Comparison of ENCODE assay signal across 21 mouse cellular contexts in the genomic region with DNA sequence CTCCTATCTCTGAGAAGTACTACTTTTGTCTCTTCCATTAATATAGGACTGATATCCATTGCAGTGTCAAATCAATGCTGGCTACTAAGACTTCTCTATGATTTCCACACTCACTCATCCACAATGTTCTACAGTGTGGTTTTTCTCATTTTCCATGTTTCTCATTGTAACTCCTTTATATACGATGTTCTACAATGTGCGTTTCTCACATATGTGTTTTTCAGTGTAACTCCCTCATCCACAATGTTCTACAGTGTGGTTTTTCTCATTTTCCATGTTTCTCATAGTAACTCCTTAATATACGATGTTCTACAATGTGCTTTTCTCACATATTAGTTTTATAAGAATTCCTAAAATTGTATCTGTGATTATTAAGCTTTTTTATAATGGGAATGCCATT. TPM values are rescaled to one million over a fixed set of nuclear protein-coding genes. Genes with fewer than 3 reads are reported as not detected.
"Had no signal": no experiment of that assay in that cellular context is flagged by ENCODE, and none has a peak within 500 bp of the region (broad histone marks: within the 10 kb centered on the region; RNA-seq: fewer than 3 reads in every experiment).

No protein-coding gene starts in this region.

- DNase-seq: kidney, adult 9 months; kidney, postnatal 36 days; liver; liver, embryonic 13.5 days; liver, postnatal 0 days; lung, postnatal 14 days; right cerebral cortex, postnatal 14 days had no signal

- H3K27ac ChIP-seq: kidney, postnatal 0 days; limb, embryonic 12.5 days; liver, embryonic 13.5 days; lung, embryonic 15.5 days; macrophage; neural tube, embryonic 15.5 days had no signal

- ATAC-seq: liver, postnatal 0 days; midbrain, embryonic 16.5 days had no signal

- H3K4me1 ChIP-seq: limb, embryonic 12.5 days; liver, embryonic 13.5 days; lung, embryonic 15.5 days; neural tube, embryonic 15.5 days had no signal

- H3K9me3 ChIP-seq: limb, embryonic 12.5 days; liver, embryonic 13.5 days; lung, embryonic 15.5 days had no signal

- H3K9ac ChIP-seq: limb, embryonic 12.5 days; liver, embryonic 13.5 days; liver, postnatal 0 days; lung, embryonic 15.5 days; neural tube, embryonic 15.5 days had no signal

- H3K4me3 ChIP-seq: limb, embryonic 12.5 days; liver, embryonic 13.5 days; lung, embryonic 15.5 days; myocyte; neural tube, embryonic 15.5 days had no signal

- H3K27me3 ChIP-seq: limb, embryonic 12.5 days; liver, embryonic 13.5 days; lung, embryonic 15.5 days; neural tube, embryonic 15.5 days had no signal

- H3K4me2 ChIP-seq: limb, embryonic 12.5 days; liver, embryonic 13.5 days; lung, embryonic 15.5 days; neural tube, embryonic 15.5 days had no signal

- H3K36me3 ChIP-seq: limb, embryonic 12.5 days; liver, embryonic 13.5 days; lung, embryonic 15.5 days; neural tube, embryonic 15.5 days had no signal

RNA-seq across cellular contexts. Expression of a gene that starts 1.7 kb away (rescaled TPM):
- total RNA-seq: layer of hippocampus, adult 18-20 months; layer of hippocampus, postnatal 10 days; left cerebral cortex, postnatal 36 days had no signal
- polyA plus RNA-seq: kidney, postnatal 0 days; limb, embryonic 12.5 days; liver, embryonic 13.5 days; liver, postnatal 0 days; lung, embryonic 15.5 days; macrophage; midbrain, embryonic 16.5 days; myocyte; neural tube, embryonic 11.5 days; neural tube, embryonic 15.5 days; spleen, adult 2 months; stomach, embryonic 16.5 days; thymus, postnatal 0 days had no signal
